Mouse (Mus musculus): ENCODE measurements at regions not wholly inside any gene's neighbourhood (a gene's known extent, or its start where the extent isn't known, plus 50 kb on each side); places are given as distances from the start of the nearest gene placed in this dataset.

DNA sequence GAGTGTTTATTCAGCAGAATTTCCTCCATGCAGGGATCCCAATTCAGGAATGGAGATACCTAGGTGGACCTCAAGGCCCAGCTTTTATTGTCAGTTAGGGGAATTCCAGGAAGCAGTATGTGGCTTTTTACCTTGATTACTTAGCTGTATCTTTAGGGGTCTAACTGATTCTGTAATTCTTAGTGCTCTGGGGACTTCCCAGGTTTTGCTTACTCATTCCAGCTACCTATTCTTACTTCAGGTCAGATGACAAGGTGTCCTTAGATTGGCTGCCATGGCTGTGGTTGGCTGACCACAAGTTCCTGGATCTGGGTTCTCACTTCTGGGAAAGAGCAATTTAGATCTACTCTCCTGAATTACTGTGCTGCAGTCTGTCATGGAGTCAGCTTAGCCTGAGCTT lies 235.2 kb upstream of the Ptprz1 start:
- Histone ChIP-seq H3K27ac (ENCODE audit: insufficient read depth, low read depth, low read length) (no peak overlapping the region), H3K4me1 (ENCODE audit: control insufficient read depth, insufficient read depth, low read length) (no peaks in the 10 kb centered on the region), H3K4me3 (ENCODE audit: insufficient read depth, low read length) (no peak overlapping the region)
- TF ChIP-seq CTCF (IDR thresholded peaks at IDR 0.05; ENCODE audit: low read depth, low read length), result no peak
- no peak for TF ChIP-seq POLR2A (IDR thresholded peaks at IDR 0.05; ENCODE audit: borderline replicate concordance, low read depth, low read length)

DNA sequence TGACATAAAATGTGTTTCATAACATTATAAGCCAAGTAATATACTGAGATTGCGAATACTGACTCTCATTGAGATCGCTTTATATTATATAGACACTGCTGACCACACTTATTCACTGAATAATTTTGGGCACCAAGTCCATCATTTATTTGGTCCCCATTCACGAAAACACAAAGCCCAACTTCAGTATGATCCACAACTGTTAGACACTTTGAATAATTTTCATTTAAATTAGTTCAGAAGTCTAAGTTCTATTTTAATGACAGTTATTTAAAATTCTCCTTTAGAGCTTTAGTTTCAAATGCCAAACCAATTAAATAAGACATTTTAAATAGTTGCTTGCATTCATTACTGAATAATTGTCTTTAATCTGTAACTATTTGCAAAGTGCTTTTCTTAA lies 240.2 kb upstream of the Ptprz1 start:
- no peaks in the 10 kb centered on the region for H3K4me1 ChIP-seq (ENCODE audit: control insufficient read depth, insufficient read depth, low read length)
- H3K4me3 ChIP-seq (ENCODE audit: insufficient read depth, low read length), result no peak overlapping the region
- no peak overlapping the region for H3K27ac ChIP-seq (ENCODE audit: insufficient read depth, low read depth, low read length)
- TF ChIP-seq POLR2A (IDR thresholded peaks at IDR 0.05; ENCODE audit: borderline replicate concordance, low read depth, low read length) (no peak), CTCF (IDR thresholded peaks at IDR 0.05; ENCODE audit: low read depth, low read length) (no peak)

GRCm38 (mm10) chr6:22634740-22635139 lies 240.6 kb upstream of the Ptprz1 start:
- Histone ChIP-seq H3K4me3 (ENCODE audit: insufficient read depth, low read length) (no peak overlapping the region), H3K4me1 (ENCODE audit: control insufficient read depth, insufficient read depth, low read length) (no peaks in the 10 kb centered on the region), H3K27ac (ENCODE audit: insufficient read depth, low read depth, low read length) (no peak overlapping the region)
- no peak for TF ChIP-seq POLR2A (IDR thresholded peaks at IDR 0.05; ENCODE audit: borderline replicate concordance, low read depth, low read length)
- TF ChIP-seq CTCF (IDR thresholded peaks at IDR 0.05; ENCODE audit: low read depth, low read length), result no peak

DNA sequence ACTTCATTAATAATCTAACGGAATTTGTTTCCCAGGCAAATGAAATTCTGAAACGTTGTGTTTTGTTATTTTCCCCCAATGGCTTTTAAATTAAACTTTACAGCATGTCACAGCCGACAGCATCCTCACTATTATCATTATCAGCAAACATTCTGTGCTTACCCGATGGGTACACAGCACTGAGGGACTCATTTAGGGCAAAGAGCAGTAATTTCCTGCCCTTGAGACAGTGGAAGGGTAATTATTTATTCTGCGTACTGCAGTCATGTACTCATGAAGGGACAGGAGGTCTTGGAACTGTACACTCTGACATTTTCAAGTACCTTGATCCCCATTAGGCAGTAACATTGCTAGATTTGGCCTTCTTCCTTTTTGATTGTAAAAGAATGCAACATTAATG lies 235.5 kb upstream of the Fam3c start:
- no peak overlapping the region for H3K4me3 ChIP-seq (ENCODE audit: insufficient read depth, low read length)
- H3K4me1 ChIP-seq (ENCODE audit: control insufficient read depth, insufficient read depth, low read length), result no peaks in the 10 kb centered on the region
- TF ChIP-seq POLR2A (IDR thresholded peaks at IDR 0.05; ENCODE audit: borderline replicate concordance, low read depth, low read length) (no peak), CTCF (IDR thresholded peaks at IDR 0.05; ENCODE audit: low read depth, low read length) (no peak)
- H3K27ac ChIP-seq (ENCODE audit: insufficient read depth, low read depth, low read length), result no peak overlapping the region

- no peak for TF ChIP-seq POLR2A (IDR thresholded peaks at IDR 0.05; ENCODE audit: borderline replicate concordance, low read depth, low read length)
- no peak for TF ChIP-seq CTCF (IDR thresholded peaks at IDR 0.05; ENCODE audit: low read depth, low read length)
- no peak overlapping the region for H3K4me3 ChIP-seq (ENCODE audit: insufficient read depth, low read length)
- no peak overlapping the region for H3K27ac ChIP-seq (ENCODE audit: insufficient read depth, low read depth, low read length)
- no peaks in the 10 kb centered on the region for H3K4me1 ChIP-seq (ENCODE audit: control insufficient read depth, insufficient read depth, low read length)
These were observed 228.8 kb upstream of the Fam3c start for GRCm38 (mm10) chr6:22584851-22585250.

DNA sequence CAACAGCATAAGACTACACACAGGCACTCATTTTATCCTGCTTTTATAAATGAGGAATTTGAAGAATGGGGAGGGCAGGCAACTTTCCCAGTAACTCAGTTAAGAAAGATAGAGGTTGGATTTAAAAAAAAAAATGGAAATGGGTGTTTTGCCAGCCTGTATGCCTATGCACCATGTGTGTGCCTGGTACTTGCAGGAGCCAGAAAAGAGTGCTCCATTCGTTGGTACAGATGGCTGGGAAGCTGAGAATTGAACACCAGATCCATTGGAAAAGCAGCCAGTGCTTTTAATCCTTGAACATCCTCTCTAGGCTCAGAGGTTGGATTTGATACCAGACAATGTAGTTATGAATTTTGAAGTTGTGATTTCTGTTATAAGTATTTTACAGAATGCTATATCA lies 216.9 kb upstream of the Fam3c start:
- H3K27ac ChIP-seq (ENCODE audit: insufficient read depth, low read depth, low read length), result no peak overlapping the region
- no peak for TF ChIP-seq CTCF (IDR thresholded peaks at IDR 0.05; ENCODE audit: low read depth, low read length)
- TF ChIP-seq POLR2A (IDR thresholded peaks at IDR 0.05; ENCODE audit: borderline replicate concordance, low read depth, low read length), result no peak
- H3K4me1 ChIP-seq (ENCODE audit: control insufficient read depth, insufficient read depth, low read length), result no peaks in the 10 kb centered on the region
- no peak overlapping the region for H3K4me3 ChIP-seq (ENCODE audit: insufficient read depth, low read length)

DNA sequence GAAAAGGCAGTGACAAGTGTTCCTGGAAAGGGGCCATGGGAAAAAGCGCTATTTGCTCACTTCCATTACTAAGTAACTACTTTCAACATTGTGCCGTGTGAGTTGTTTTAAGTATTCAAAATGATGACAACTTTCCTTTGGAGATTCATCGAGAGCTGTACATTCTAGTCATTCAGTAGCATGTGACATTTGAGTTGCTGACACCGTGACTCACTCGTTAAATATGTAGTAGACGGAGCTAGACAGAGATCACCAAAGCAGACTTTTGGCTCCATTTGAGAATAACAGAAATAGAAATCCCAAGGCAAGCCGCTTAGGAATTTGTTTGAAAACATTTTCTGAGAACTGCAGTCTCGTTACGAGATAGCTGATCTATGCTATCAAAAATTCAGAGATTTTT lies 211.8 kb upstream of the Fam3c start:
- Histone ChIP-seq H3K27ac (ENCODE audit: insufficient read depth, low read depth, low read length) (no peak overlapping the region), H3K4me1 (ENCODE audit: control insufficient read depth, insufficient read depth, low read length) (no peaks in the 10 kb centered on the region), H3K4me3 (ENCODE audit: insufficient read depth, low read length) (no peak overlapping the region)
- TF ChIP-seq POLR2A (IDR thresholded peaks at IDR 0.05; ENCODE audit: borderline replicate concordance, low read depth, low read length), result no peak
- no peak for TF ChIP-seq CTCF (IDR thresholded peaks at IDR 0.05; ENCODE audit: low read depth, low read length)

GRCm38 (mm10) chr6:22548296-22549245 lies 192.5 kb upstream of the Fam3c start:
- TF ChIP-seq CTCF (IDR thresholded peaks at IDR 0.05; ENCODE audit: low read depth, low read length) (no peak), POLR2A (IDR thresholded peaks at IDR 0.05; ENCODE audit: borderline replicate concordance, low read depth, low read length) (no peak)
- no peak overlapping the region for H3K27ac ChIP-seq (ENCODE audit: insufficient read depth, low read depth, low read length)

GRCm38 (mm10) chr6:22541603-22542002 lies 185.6 kb upstream of the Fam3c start:
- Histone ChIP-seq H3K4me1 (ENCODE audit: control insufficient read depth, insufficient read depth, low read length) (no peaks in the 10 kb centered on the region), H3K4me3 (ENCODE audit: insufficient read depth, low read length) (no peak overlapping the region), H3K27ac (ENCODE audit: insufficient read depth, low read depth, low read length) (no peak overlapping the region)
- TF ChIP-seq CTCF (IDR thresholded peaks at IDR 0.05; ENCODE audit: low read depth, low read length), result no peak
- no peak for TF ChIP-seq POLR2A (IDR thresholded peaks at IDR 0.05; ENCODE audit: borderline replicate concordance, low read depth, low read length)

More at GRCm38 (mm10) chr6:22548296-22549245, 192.5 kb upstream of the Fam3c start:
- Histone ChIP-seq H3K4me1 (ENCODE audit: control insufficient read depth, insufficient read depth, low read length) (no peaks in the 10 kb centered on the region), H3K4me3 (ENCODE audit: insufficient read depth, low read length) (no peak overlapping the region)

DNA sequence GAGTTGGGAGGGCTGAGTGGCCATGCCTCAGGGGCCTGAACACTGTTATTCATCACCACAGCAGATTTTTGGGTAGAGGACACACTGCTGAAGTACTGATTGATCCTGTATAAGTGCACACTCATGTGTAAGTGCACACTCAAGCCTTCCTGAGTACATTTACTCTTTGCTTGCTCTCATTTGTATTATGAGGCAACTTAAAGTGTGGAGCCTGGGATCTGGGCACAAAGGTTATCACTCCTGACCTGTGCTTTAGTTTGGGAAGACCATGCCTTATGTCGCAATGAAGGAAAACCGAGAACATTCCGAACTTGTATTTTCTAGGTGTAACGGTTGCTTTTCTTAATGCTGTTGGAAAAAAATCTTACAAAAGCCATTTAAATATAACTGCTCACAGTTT lies 182.2 kb upstream of the Fam3c start:
- H3K27ac ChIP-seq (ENCODE audit: insufficient read depth, low read depth, low read length), result no peak overlapping the region
- no peak for TF ChIP-seq POLR2A (IDR thresholded peaks at IDR 0.05; ENCODE audit: borderline replicate concordance, low read depth, low read length)
- TF ChIP-seq CTCF (IDR thresholded peaks at IDR 0.05; ENCODE audit: low read depth, low read length), result no peak
- H3K4me1 ChIP-seq (ENCODE audit: control insufficient read depth, insufficient read depth, low read length), result no peaks in the 10 kb centered on the region
- no peak overlapping the region for H3K4me3 ChIP-seq (ENCODE audit: insufficient read depth, low read length)
